Mouse (Mus musculus) stomach, embryonic 14.5 days (tissue): Measurements from ENCODE around the gene Olfr1337. TPM values are rescaled to one million over a fixed set of nuclear protein-coding genes. Genes with fewer than 3 reads are reported as not detected.
"Not testable (repeated sequence)": the region's sequence is repeated elsewhere in the genome, so short reads cannot be mapped to it uniquely, and the experiment has no call there.

Experiments
- ATAC-seq: fragments of 200-750 bp; cut with Nextera tagmentation; 2 replicates; pipeline ENCODE4 v1.8.0; 2017; ENCODE audit warnings: low read depth, moderate TSS enrichment; ENCODE audit not compliant: insufficient number of reproducible peaks, insufficient read depth, low FRiP score
- H3K27ac ChIP-seq: fragments of 300-500 bp; sonication (generic); 2 replicates; pipeline ENCODE4 v1.5.1; 2014; ENCODE audit warnings: mild to moderate bottlenecking, low read length, moderate library complexity, mixed read lengths
- H3K27me3 ChIP-seq: fragments of 300-500 bp; sonication (generic); 2 replicates; pipeline ENCODE4 v1.6.1; 2014; ENCODE audit warnings: low read length, control low read depth, mixed read lengths; ENCODE audit not compliant: control insufficient read depth, insufficient read depth
- H3K36me3 ChIP-seq: fragments of 300-500 bp; sonication (generic); 2 replicates; pipeline ENCODE4 v1.6.1; 2014; ENCODE audit warnings: mild to moderate bottlenecking, control low read depth, low read length, moderate library complexity, mixed read lengths; ENCODE audit not compliant: control insufficient read depth, insufficient read depth
- H3K4me1 ChIP-seq: fragments of 300-500 bp; sonication (generic); 2 replicates; pipeline ENCODE4 v1.6.1; 2014; ENCODE audit warnings: low read length, control low read depth, mixed read lengths; ENCODE audit not compliant: control insufficient read depth, insufficient read depth
- H3K4me2 ChIP-seq: fragments of 300-500 bp; sonication (generic); replicated peaks from 2 replicates; pipeline ENCODE4 v1.6.1; 2014; ENCODE audit warnings: low read depth, low read length, control low read depth
- H3K4me3 ChIP-seq: fragments of 300-500 bp; sonication (generic); 2 replicates; pipeline ENCODE4 v1.5.1; 2014; ENCODE audit warnings: low read depth, low read length, control low read depth
- H3K9ac ChIP-seq: fragments of 300-500 bp; sonication (generic); replicated peaks from 2 replicates; pipeline ENCODE4 v1.6.1; 2014; ENCODE audit warnings: low read depth, mild to moderate bottlenecking, control low read depth, low read length, moderate library complexity, mixed read lengths
- H3K9me3 ChIP-seq: fragments of 300-500 bp; sonication (generic); 2 replicates; pipeline ENCODE4 v1.6.1; 2016; ENCODE audit warnings: low read depth, low read length, control low read depth; ENCODE audit not compliant: control insufficient read depth
- WGBS: fragments of 180-500 bp; shearing (Covaris S2); extraction: QIAGEN DNeasy Blood & Tissue Kit; methylation state at CpG from one replicate; pipeline ENCODE4 v1.1.7; 2014; 5-methylcytosine and 5-hydroxymethylcytosine counted together
- polyA plus RNA-seq: library from polyadenylated mRNA; unstranded; fragments of >200 nt; fragmentation: Nextera tagmentation; extraction: Ambion mirVana; gene quantifications from 2 replicates; pipeline ENCODE4 v1.2.1, GENCODE M21; 2014

Olfr1337 gene
- not detected in 2 replicates for polyA plus RNA-seq

GRCm38 (mm10) chr4:118782486-118782885 lies at the start of gene Olfr1337:
Gene Olfr1337, minus strand, starts transcription at chr4:118782586.
- H3K4me1 ChIP-seq = no peaks in the 10 kb centered on the region
- no peaks in the 10 kb centered on the region for H3K36me3 ChIP-seq
- no peaks in the 10 kb centered on the region for H3K27me3 ChIP-seq
- no peak within 1 kb of the TSS for H3K4me2 ChIP-seq
- WGBS = 82% methylated on average over 2 of the region's 2 CpGs
- H3K4me3 ChIP-seq = no peak within 1 kb of the TSS
- no peaks in the 10 kb centered on the region for H3K9me3 ChIP-seq
- H3K27ac ChIP-seq = no peak within 1 kb of the TSS
- H3K9ac ChIP-seq = no peak within 1 kb of the TSS
- no peak for ATAC-seq

- ATAC-seq = no peak
- Histone ChIP-seq H3K27me3 (no peaks in the 10 kb centered on the region), H3K27ac (no peak overlapping the region), H3K4me3 (no peak overlapping the region), H3K4me1 (no peaks in the 10 kb centered on the region), H3K9me3 (no peaks in the 10 kb centered on the region), H3K4me2 (no peak overlapping the region), H3K9ac (no peak overlapping the region), H3K36me3 (no peaks in the 10 kb centered on the region)
- WGBS = 97% methylated on average over 1 of the region's 1 CpGs
Observed at GRCm38 (mm10) chr4:118818921-118819320, 36.5 kb upstream of the Olfr1337 start.

- no peaks in the 10 kb centered on the region for H3K4me1 ChIP-seq
- 88% methylated on average over 4 of the region's 4 CpGs for WGBS
- H3K27ac ChIP-seq = no peak within 1 kb of the TSS
- H3K36me3 ChIP-seq = no peaks in the 10 kb centered on the region
- H3K4me3 ChIP-seq = no peak within 1 kb of the TSS
- H3K27me3 ChIP-seq = no peaks in the 10 kb centered on the region
- no peak within 1 kb of the TSS for H3K4me2 ChIP-seq
- H3K9me3 ChIP-seq = no peaks in the 10 kb centered on the region
- H3K9ac ChIP-seq = no peak within 1 kb of the TSS
- no peak for ATAC-seq
Observed at GRCm38 (mm10) chr4:118809844-118810243, 27.5 kb upstream of the Olfr1337 start, which contains the start of gene Olfr1335. Gene Olfr1335, minus strand, starts transcription at chr4:118809944.

- not testable (repeated sequence) for H3K4me3 ChIP-seq, H3K4me1 ChIP-seq, H3K36me3 ChIP-seq, H3K4me2 ChIP-seq, H3K9me3 ChIP-seq, H3K27me3 ChIP-seq, H3K9ac ChIP-seq, H3K27ac ChIP-seq, ATAC-seq
Observed at GRCm38 (mm10) chr4:118792796-118793195, 10.4 kb upstream of the Olfr1337 start.

- Histone ChIP-seq H3K27ac (no peak within 1 kb of the TSS), H3K9ac (no peak within 1 kb of the TSS), H3K9me3 (no peaks in the 10 kb centered on the region), H3K4me1 (no peaks in the 10 kb centered on the region), H3K36me3 (no peaks in the 10 kb centered on the region), H3K4me3 (no peak within 1 kb of the TSS), H3K27me3 (no peaks in the 10 kb centered on the region), H3K4me2 (no peak within 1 kb of the TSS)
- WGBS = 73% methylated on average over 1 of the region's 1 CpGs
- ATAC-seq = no peak
Observed at GRCm38 (mm10) chr4:118758637-118759036, 23.7 kb downstream of the Olfr1337 start, which contains the start of gene Olfr1338. Gene Olfr1338, minus strand, starts transcription at chr4:118758737.

- 13% methylated on average over 16 of the region's 16 CpGs for WGBS
- no peak for ATAC-seq
- no peak overlapping the region for H3K27ac ChIP-seq
- H3K4me3 ChIP-seq = no peak overlapping the region
- H3K9me3 ChIP-seq = no peaks in the 10 kb centered on the region; the same call in 1 of the 2 replicates
- no peaks in the 10 kb centered on the region for H3K4me1 ChIP-seq
- H3K27me3 ChIP-seq = no peaks in the 10 kb centered on the region
- no peak overlapping the region for H3K4me2 ChIP-seq
- H3K9ac ChIP-seq = no peak overlapping the region
- H3K36me3 ChIP-seq = no peaks in the 10 kb centered on the region
Observed at GRCm38 (mm10) chr4:118741881-118742280, 40.5 kb downstream of the Olfr1337 start.

- H3K9ac ChIP-seq = no peak overlapping the region
- H3K4me2 ChIP-seq = no peak overlapping the region
- H3K36me3 ChIP-seq = no peaks in the 10 kb centered on the region
- no peaks in the 10 kb centered on the region for H3K27me3 ChIP-seq
- no peaks in the 10 kb centered on the region; the same call in 1 of the 2 replicates for H3K9me3 ChIP-seq
- 9% methylated on average over 11 of the region's 11 CpGs for WGBS
- no peak overlapping the region for H3K4me3 ChIP-seq
- H3K4me1 ChIP-seq = no peaks in the 10 kb centered on the region
- ATAC-seq = no peak
- H3K27ac ChIP-seq = no peak overlapping the region
Observed at GRCm38 (mm10) chr4:118740988-118741698, 41.2 kb downstream of the Olfr1337 start.

- no peak for ATAC-seq
- no peaks in the 10 kb centered on the region for H3K36me3 ChIP-seq
- no peaks in the 10 kb centered on the region for H3K9me3 ChIP-seq
- H3K4me1 ChIP-seq = no peaks in the 10 kb centered on the region
- no peak overlapping the region for H3K9ac ChIP-seq
- H3K27me3 ChIP-seq = no peaks in the 10 kb centered on the region
- 70% methylated on average over 3 of the region's 3 CpGs for WGBS
- no peak overlapping the region for H3K4me2 ChIP-seq
- H3K27ac ChIP-seq = no peak overlapping the region
- no peak overlapping the region for H3K4me3 ChIP-seq
Observed at GRCm38 (mm10) chr4:118739574-118739973, 42.8 kb downstream of the Olfr1337 start.

- WGBS = 90% methylated on average over 1 of the region's 1 CpGs
- no peak for ATAC-seq
Observed at GRCm38 (mm10) chr4:118731875-118732274, 50.5 kb downstream of the Olfr1337 start, which contains the start of gene Olfr1339. Gene Olfr1339, plus strand, starts transcription at chr4:118732175.

More at GRCm38 (mm10) chr4:118731875-118732274, 50.5 kb downstream of the Olfr1337 start, which contains the start of gene Olfr1339:
- no peaks in the 10 kb centered on the region for H3K36me3 ChIP-seq
- no peaks in the 10 kb centered on the region for H3K9me3 ChIP-seq
- no peak within 1 kb of the TSS for H3K4me3 ChIP-seq
- no peaks in the 10 kb centered on the region for H3K4me1 ChIP-seq
- H3K27ac ChIP-seq = no peak within 1 kb of the TSS
- no peak within 1 kb of the TSS for H3K9ac ChIP-seq
- no peak within 1 kb of the TSS for H3K4me2 ChIP-seq
- H3K27me3 ChIP-seq = no peaks in the 10 kb centered on the region
